Mouse (Mus musculus) heart, embryonic 13.5 days (tissue): ENCODE data around the gene Capn15. TPM values are rescaled to one million over a fixed set of nuclear protein-coding genes. Genes with fewer than 3 reads are reported as not detected.

Experiments
- ATAC-seq: fragments of 200-750 bp; cut with Nextera tagmentation; 2 replicates; pipeline ENCODE4 v1.8.0; 2017; ENCODE audit warnings: moderate TSS enrichment; ENCODE audit not compliant: insufficient number of reproducible peaks, low FRiP score, low TSS enrichment; ENCODE audit errors: extremely low read depth
- H3K27ac ChIP-seq: fragments of 300-500 bp; sonication (generic); replicated peaks from 2 replicates; pipeline ENCODE4 v1.5.1; 2015; ENCODE audit warnings: moderate library complexity, mild to moderate bottlenecking, inconsistent platforms
- H3K27me3 ChIP-seq: fragments of 300-500 bp; sonication (generic); replicated peaks from 2 replicates; pipeline ENCODE4 v1.6.1; 2015; ENCODE audit warnings: mild to moderate bottlenecking, inconsistent platforms
- H3K36me3 ChIP-seq: fragments of 300-500 bp; sonication (generic); 2 replicates; pipeline ENCODE4 v1.6.1; 2015; ENCODE audit warnings: mild to moderate bottlenecking, inconsistent platforms
- H3K4me1 ChIP-seq: fragments of 300-500 bp; sonication (generic); 2 replicates; pipeline ENCODE4 v1.6.1; 2015; ENCODE audit warnings: inconsistent platforms
- H3K4me2 ChIP-seq: fragments of 300-500 bp; sonication (generic); 2 replicates; pipeline ENCODE4 v1.6.1; 2015; ENCODE audit warnings: inconsistent platforms, mild to moderate bottlenecking, moderate library complexity
- H3K4me3 ChIP-seq: fragments of 300-500 bp; sonication (generic); 2 replicates; pipeline ENCODE4 v1.5.1; 2015; ENCODE audit warnings: moderate library complexity, mild to moderate bottlenecking, inconsistent platforms
- H3K9ac ChIP-seq: fragments of 300-500 bp; sonication (generic); 2 replicates; pipeline ENCODE4 v1.6.1; 2015; ENCODE audit warnings: inconsistent platforms, mild to moderate bottlenecking, moderate library complexity
- H3K9me3 ChIP-seq: fragments of 300-500 bp; sonication (generic); 2 replicates; pipeline ENCODE4 v1.6.1; 2016; ENCODE audit warnings: inconsistent platforms
- WGBS: fragments of 180-500 bp; shearing (Covaris S2); methylation state at CpG from one replicate; pipeline ENCODE4 v1.1.7; 2015; ENCODE audit warnings: mixed read lengths; 5-methylcytosine and 5-hydroxymethylcytosine counted together
- polyA plus RNA-seq: library from polyadenylated mRNA; unstranded; fragments of >200 nt; fragmentation: Nextera tagmentation; extraction: Ambion mirVana; gene quantifications from 2 replicates; pipeline ENCODE4 v1.2.1, GENCODE M21; 2015

Gene Capn15
- polyA plus RNA-seq = 9.3 and 10.6 TPM in 2 replicates

DNA sequence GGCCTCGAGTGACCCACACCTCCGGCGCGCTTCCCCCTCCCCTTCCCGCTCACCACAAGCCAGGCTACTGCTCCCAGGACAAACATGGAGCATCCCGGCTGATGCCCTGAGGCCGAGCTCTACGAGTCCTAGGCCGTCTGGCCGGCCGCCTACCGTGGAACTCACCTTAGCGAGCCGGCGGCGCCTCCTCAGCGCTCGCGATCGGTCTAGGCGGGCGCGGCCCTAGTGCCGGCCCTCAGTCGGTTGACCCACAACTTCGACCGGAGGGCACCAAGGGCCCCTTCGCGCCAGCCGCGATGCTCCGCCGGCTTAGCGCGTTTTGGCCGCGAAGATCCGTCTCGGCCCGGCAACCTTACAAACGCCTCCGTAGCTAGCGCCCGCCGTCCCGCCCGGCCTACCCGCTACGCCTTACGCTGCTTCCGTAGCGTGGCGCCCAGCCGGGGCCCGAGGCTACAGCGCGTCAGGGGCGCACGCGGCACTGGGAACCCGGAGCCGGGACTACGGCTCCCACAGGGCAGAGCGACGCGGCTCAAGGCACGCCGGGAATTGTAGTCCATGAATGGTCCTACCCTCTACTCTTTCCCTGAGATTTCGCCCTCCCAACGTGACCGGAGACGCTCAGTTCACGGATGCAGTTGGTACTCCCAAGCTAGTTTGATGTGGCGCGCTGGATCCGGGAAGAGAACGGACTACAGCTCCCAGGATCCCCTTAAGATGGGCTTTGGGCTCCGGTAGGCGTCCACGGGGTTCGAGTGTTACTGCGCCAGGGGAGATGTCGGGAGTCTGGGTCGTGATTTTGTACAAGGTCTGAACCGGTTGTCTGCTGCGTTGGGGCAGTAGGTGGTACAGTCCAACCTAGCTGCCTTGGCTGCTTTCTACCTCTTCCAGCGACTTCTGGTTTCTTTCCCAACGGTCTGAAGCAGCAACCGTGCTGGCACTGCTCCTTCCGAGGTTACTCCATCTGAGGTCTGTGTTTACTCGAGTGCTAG, at the start of gene Capn15:
Capn15 (minus strand) TSS at position 491 of the 989 bp plus-strand sequence.
- peak; percentile 97 for ATAC-seq
- no peaks in the 10 kb centered on the region for H3K27me3 ChIP-seq
- under 1% methylated on average over 90 of the region's 91 CpGs for WGBS

DNA sequence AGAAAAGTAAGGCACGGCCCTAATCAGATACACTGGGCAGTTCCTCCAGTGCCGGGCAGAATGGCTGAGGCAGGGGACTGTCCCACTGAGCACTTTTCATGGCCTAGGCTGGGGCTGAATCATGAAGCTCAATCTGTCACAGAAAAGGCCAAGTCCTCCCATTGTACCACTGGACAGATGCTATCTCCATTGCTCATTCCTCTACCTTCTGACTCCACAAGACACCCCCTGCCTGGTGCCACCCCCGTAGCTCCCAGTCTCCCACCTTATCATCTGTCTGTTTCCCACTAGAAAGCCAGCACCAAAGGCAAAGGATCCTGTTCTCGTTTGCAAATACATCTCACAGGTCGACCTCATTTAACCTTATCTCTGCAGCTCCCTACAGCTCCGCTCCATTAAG, 46.4 kb upstream of the Capn15 start:
- WGBS = 46% methylated on average over 6 of the region's 6 CpGs
- Histone ChIP-seq H3K27me3 (no peaks in the 10 kb centered on the region), H3K4me3 (no peak overlapping the region), H3K4me2 (no peak overlapping the region), H3K27ac (no peak overlapping the region), H3K9me3 (no peaks in the 10 kb centered on the region), H3K9ac (no peak overlapping the region), H3K36me3 (peaks cover 23% of the 10 kb centered on the region; the same call in 1 of the 2 replicates), H3K4me1 (peaks cover 5% of the 10 kb centered on the region; the same call in 1 of the 2 replicates)
- no peak for ATAC-seq

More for the DNA sequence above, at the start of gene Capn15:
- peak within 1 kb of the TSS; percentile 89 for H3K4me3 ChIP-seq
- H3K9me3 ChIP-seq = no peaks in the 10 kb centered on the region
- peaks cover 16% of the 10 kb centered on the region for H3K36me3 ChIP-seq
- H3K9ac ChIP-seq = peak within 1 kb of the TSS; percentile 95
- H3K4me2 ChIP-seq = peak within 1 kb of the TSS; percentile 90
- H3K4me1 ChIP-seq = peaks cover 26% of the 10 kb centered on the region
- peak within 1 kb of the TSS; percentile 89 for H3K27ac ChIP-seq

GRCm38 (mm10) chr17:26031583-26031982, 46.0 kb upstream of the Capn15 start:
- Histone ChIP-seq H3K4me2 (no peak overlapping the region), H3K9ac (no peak overlapping the region), H3K9me3 (no peaks in the 10 kb centered on the region), H3K4me1 (peaks cover 5% of the 10 kb centered on the region; the same call in 1 of the 2 replicates), H3K36me3 (peaks cover 23% of the 10 kb centered on the region; the same call in 1 of the 2 replicates), H3K27me3 (no peaks in the 10 kb centered on the region), H3K27ac (no peak overlapping the region), H3K4me3 (no peak overlapping the region)
- WGBS = 74% methylated on average over 5 of the region's 5 CpGs
- no peak for ATAC-seq

DNA sequence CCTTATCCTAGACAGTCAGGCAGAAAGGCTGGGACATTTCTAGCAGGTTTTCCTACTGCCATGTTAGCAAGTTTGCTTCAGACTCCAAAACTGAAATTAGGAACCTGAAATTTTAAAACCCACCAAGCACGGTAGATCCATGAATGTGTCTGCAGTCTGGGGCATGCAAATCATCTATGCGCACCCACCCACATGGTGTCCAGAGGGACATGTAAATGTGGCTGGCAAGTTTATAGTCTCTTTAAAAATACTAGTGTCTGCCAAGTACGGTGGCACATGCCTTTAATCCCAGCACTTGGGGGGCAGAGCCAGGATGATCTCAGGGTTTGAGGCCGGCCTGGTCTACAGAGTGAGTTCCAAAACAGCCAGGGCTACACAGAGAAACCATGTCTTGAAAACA, 42.7 kb upstream of the Capn15 start:
- Histone ChIP-seq H3K27ac (no peak overlapping the region), H3K36me3 (peaks cover 13% of the 10 kb centered on the region; the same call in 1 of the 2 replicates), H3K4me2 (no peak overlapping the region), H3K27me3 (no peaks in the 10 kb centered on the region), H3K4me3 (no peak overlapping the region), H3K4me1 (peaks cover 5% of the 10 kb centered on the region; the same call in 1 of the 2 replicates), H3K9me3 (no peaks in the 10 kb centered on the region), H3K9ac (no peak overlapping the region)
- 83% methylated on average over 4 of the region's 4 CpGs for WGBS
- no peak for ATAC-seq

GRCm38 (mm10) chr17:26024674-26025073, 39.1 kb upstream of the Capn15 start:
- peaks cover 9% of the 10 kb centered on the region; the same call in 1 of the 2 replicates for H3K36me3 ChIP-seq
- no peak overlapping the region for H3K9ac ChIP-seq
- no peaks in the 10 kb centered on the region for H3K9me3 ChIP-seq
- no peak overlapping the region for H3K27ac ChIP-seq
- no peak for ATAC-seq
- H3K4me3 ChIP-seq = no peak overlapping the region
- 91% methylated on average over 9 of the region's 9 CpGs for WGBS
- peaks cover 25% of the 10 kb centered on the region for H3K4me1 ChIP-seq
- no peak overlapping the region for H3K4me2 ChIP-seq
- no peaks in the 10 kb centered on the region for H3K27me3 ChIP-seq

- Histone ChIP-seq H3K4me3 (no peak overlapping the region), H3K27ac (no peak overlapping the region), H3K36me3 (peaks cover 9% of the 10 kb centered on the region; the same call in 1 of the 2 replicates), H3K4me1 (peaks cover 25% of the 10 kb centered on the region), H3K9ac (no peak overlapping the region), H3K9me3 (no peaks in the 10 kb centered on the region), H3K4me2 (no peak overlapping the region), H3K27me3 (no peaks in the 10 kb centered on the region)
- WGBS = 90% methylated on average over 8 of the region's 8 CpGs
- no peak for ATAC-seq
These were observed 38.4 kb upstream of the Capn15 start for GRCm38 (mm10) chr17:26023966-26024365.

DNA sequence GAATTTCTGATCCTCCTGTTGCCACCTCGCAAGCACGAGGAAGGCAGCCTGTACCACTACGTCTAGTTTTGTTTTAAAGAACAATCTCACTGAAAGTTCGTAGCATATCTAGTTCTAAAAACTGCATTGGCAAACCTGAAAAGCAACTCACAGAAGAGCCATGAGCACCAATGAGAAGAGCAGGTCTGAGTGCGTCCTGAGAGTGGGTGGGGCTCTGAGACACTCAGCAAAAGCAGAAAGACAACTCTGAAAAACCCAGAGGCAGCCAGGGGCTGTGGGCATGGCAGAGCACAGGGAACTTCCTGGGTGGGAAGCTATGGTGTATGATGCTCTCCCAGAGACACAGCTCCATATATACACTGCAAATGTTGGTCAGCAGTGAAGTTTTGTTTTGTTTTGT, 37.6 kb upstream of the Capn15 start:
- no peak overlapping the region for H3K4me2 ChIP-seq
- H3K4me1 ChIP-seq = peaks cover 30% of the 10 kb centered on the region
- 84% methylated on average over 5 of the region's 5 CpGs for WGBS
- peaks cover 13% of the 10 kb centered on the region for H3K36me3 ChIP-seq
- no peak overlapping the region for H3K9ac ChIP-seq
- no peak for ATAC-seq
- no peaks in the 10 kb centered on the region for H3K27me3 ChIP-seq
- no peak overlapping the region for H3K27ac ChIP-seq
- H3K4me3 ChIP-seq = no peak overlapping the region
- no peaks in the 10 kb centered on the region for H3K9me3 ChIP-seq

GRCm38 (mm10) chr17:26021728-26022341, 36.2 kb upstream of the Capn15 start:
- no peak overlapping the region for H3K4me3 ChIP-seq
- no peaks in the 10 kb centered on the region for H3K9me3 ChIP-seq
- H3K9ac ChIP-seq = 0 out of 2 replicates have a peak overlapping the region, but pooled peaks have one; percentile 33
- H3K27ac ChIP-seq = peak overlapping the region; percentile 51
- ATAC-seq = no peak
- 31% methylated on average over 9 of the region's 9 CpGs for WGBS
- H3K36me3 ChIP-seq = peaks cover 14% of the 10 kb centered on the region
- H3K4me2 ChIP-seq = no peak overlapping the region
- no peaks in the 10 kb centered on the region for H3K27me3 ChIP-seq
- H3K4me1 ChIP-seq = peaks cover 38% of the 10 kb centered on the region

- Histone ChIP-seq H3K27me3 (no peaks in the 10 kb centered on the region), H3K4me1 (peaks cover 38% of the 10 kb centered on the region), H3K9me3 (no peaks in the 10 kb centered on the region), H3K36me3 (peaks cover 15% of the 10 kb centered on the region), H3K4me3 (no peak overlapping the region), H3K27ac (no peak overlapping the region), H3K4me2 (no peak overlapping the region), H3K9ac (no peak overlapping the region)
- no peak for ATAC-seq
- 66% methylated on average over 7 of the region's 7 CpGs for WGBS
These were observed 35.3 kb upstream of the Capn15 start for GRCm38 (mm10) chr17:26020848-26021347.

GRCm38 (mm10) chr17:26018388-26018787, 32.8 kb upstream of the Capn15 start:
- Histone ChIP-seq H3K36me3 (peaks cover 31% of the 10 kb centered on the region), H3K4me2 (no peak overlapping the region), H3K27me3 (no peaks in the 10 kb centered on the region), H3K4me3 (no peak overlapping the region), H3K27ac (peak overlapping the region; percentile 79), H3K9me3 (no peaks in the 10 kb centered on the region), H3K9ac (0 out of 2 replicates have a peak overlapping the region, but pooled peaks have one; percentile 33), H3K4me1 (peaks cover 38% of the 10 kb centered on the region)
- no peak for ATAC-seq
- WGBS = 46% methylated on average over 3 of the region's 3 CpGs

GRCm38 (mm10) chr17:26017949-26018348, 32.4 kb upstream of the Capn15 start:
- no peak for ATAC-seq
- 24% methylated on average over 5 of the region's 5 CpGs for WGBS
- peak overlapping the region; percentile 30 for H3K4me2 ChIP-seq
- H3K4me3 ChIP-seq = no peak overlapping the region
- no peak overlapping the region for H3K9ac ChIP-seq
- no peaks in the 10 kb centered on the region for H3K27me3 ChIP-seq
- H3K27ac ChIP-seq = peak overlapping the region; percentile 79
- H3K4me1 ChIP-seq = peaks cover 38% of the 10 kb centered on the region
- H3K36me3 ChIP-seq = peaks cover 33% of the 10 kb centered on the region
- no peaks in the 10 kb centered on the region for H3K9me3 ChIP-seq
